Mouse (Mus musculus) embryonic stem cell, embryonic (primary cell): ENCODE results near the gene Pla2g2e.

Experiments
- CTCF ChIA-PET, 4 experiments: fragments of 300-600 bp in 2 of 4; fragments of 350-600 bp in 2 of 4; sonication (Branson Sonifier 250); formaldehyde crosslinking; loops; one replicate each; lab custom pipeline; 2022; ENCODE audit warnings: inconsistent platforms in 2 of 4; lab: Charles Lee
- POLR2A ChIA-PET, 4 experiments: fragments of 300-600 bp in 2 of 4; fragments of 350-600 bp in 2 of 4; sonication (Branson Sonifier 250); formaldehyde crosslinking; loops; one replicate each; lab custom pipeline; 2022; ENCODE audit warnings: antibody characterized with exemption in 4 of 4, inconsistent platforms in 1 of 4; lab: Charles Lee

The Pla2g2e gene

DNA sequence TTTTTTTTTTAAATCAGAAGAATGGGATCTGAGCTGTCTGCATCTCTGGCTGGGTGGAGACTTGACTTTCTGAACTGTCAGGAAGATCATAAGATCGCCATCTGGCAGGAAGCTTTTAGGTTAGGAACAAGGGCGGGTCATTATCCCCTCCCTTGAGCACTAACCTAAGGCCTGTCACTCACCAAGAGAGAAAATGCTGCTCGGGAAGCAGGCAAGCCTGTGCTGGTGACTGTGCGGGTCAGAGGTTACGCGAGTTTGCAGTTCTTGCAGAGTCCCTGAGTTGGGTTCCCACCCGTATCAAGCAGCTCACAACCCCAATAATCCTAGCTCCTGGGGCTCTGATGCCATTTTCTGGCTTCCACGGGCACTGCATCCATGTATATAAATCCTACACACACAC, 9.1 kb upstream of the Pla2g2e start:
- ChIA-PET POLR2A (interaction anchor here in 3 of 4 experiments (0.6 to 1.3 kb wide), 8 partner anchors 9 to 139 kb away, joined by 3 to 8 read pairs (median 4); partner anchors contain the start of gene Pla2g2e (in 1 of the 3)), CTCF (interaction anchor here (0.6 to 2.1 kb wide), 19 partner anchors 9 to 1054 kb away, joined by 3 to 11 read pairs (median 4); partner anchors contain the start of gene Otud3 (in 1 of the 4))

- CTCF ChIA-PET, result interaction anchor here (0.6 to 0.7 kb wide), 6 partner anchors 15 to 720 kb away, joined by 3 to 9 read pairs (median 3); no protein-coding TSS in a partner anchor
Observed at GRCm38 (mm10) chr4:138873864-138874263, 3.9 kb upstream of the Pla2g2e start, which contains the start of gene Gm13030. Gm13030 (minus strand) TSS chr4:138873964.

GRCm38 (mm10) chr4:138875275-138875674, 2.5 kb upstream of the Pla2g2e start:
- ChIA-PET POLR2A (interaction anchor here in 1 of 4 experiments (0.7 kb wide), 1 partner anchor 582 kb away, joined by 4 read pairs; no protein-coding TSS in a partner anchor), CTCF (interaction anchor here (0.6 to 1.0 kb wide), 6 partner anchors 19 to 445 kb away, joined by 3 to 13 read pairs (median 4); no protein-coding TSS in a partner anchor)

More at GRCm38 (mm10) chr4:138873864-138874263, 3.9 kb upstream of the Pla2g2e start, which contains the start of gene Gm13030:
- POLR2A ChIA-PET, result interaction anchor here in 1 of 4 experiments (0.7 kb wide), 1 partner anchor 20 kb away, joined by 3 read pairs; no protein-coding TSS in a partner anchor

- ChIA-PET POLR2A (no interaction called here), CTCF (interaction anchor here in 1 of 4 experiments (0.9 kb wide), 1 partner anchor 19 kb away, joined by 3 read pairs; no protein-coding TSS in a partner anchor)
Observed at GRCm38 (mm10) chr4:138875986-138876385, 1.8 kb upstream of the Pla2g2e start.

DNA sequence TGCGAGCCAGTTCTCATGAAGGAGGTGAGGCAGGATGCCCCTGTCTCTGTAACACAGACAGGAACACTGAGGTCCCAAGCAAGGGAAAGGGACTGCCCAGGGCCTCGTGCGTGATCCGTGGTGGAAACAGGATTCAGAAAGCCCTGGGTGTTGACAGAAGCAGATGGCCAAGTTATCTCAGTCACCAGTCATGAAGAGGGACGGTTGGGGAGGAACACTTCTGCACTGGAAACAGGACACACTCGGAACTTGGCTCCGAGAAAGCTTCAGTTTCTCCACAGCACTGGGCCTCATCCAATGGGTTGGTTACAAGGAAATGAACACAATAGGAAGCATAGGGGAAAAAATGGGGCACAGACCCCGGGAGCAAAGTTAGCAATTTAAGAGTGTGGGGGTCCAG, 1.0 kb downstream of the Pla2g2e start:
- ChIA-PET POLR2A (interaction anchor here in 1 of 4 experiments (0.5 kb wide), 1 partner anchor 195 kb away, joined by 8 read pairs; no protein-coding TSS in a partner anchor), CTCF (interaction anchor here in 3 of 4 experiments (0.6 to 1.7 kb wide), 3 partner anchors 10 to 20 kb away, joined by 3 to 5 read pairs (median 4); no protein-coding TSS in a partner anchor)

DNA sequence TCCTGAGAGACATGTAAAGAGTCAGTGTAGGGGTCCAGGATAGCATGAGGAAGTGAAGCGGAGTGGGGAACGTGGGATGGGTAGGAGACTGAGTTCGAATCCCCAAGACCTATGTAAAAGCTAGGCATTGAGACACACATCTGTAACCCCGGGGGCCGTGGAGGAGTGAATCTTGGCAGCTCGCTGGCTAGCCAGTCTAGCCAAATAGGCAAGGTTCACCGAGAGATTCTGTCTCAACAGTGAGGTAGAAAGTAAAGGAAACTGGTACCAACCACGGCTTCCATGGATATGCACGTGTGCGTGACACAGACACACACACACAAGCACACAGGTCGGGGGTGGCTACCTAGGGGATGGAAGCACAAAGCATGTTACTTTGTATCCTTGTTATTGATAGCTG, 2.1 kb downstream of the Pla2g2e start:
- CTCF ChIA-PET, result interaction anchor here in 3 of 4 experiments (0.7 to 3.3 kb wide), 4 partner anchors 11 to 135 kb away, joined by 3 to 19 read pairs (median 4); no protein-coding TSS in a partner anchor
- POLR2A ChIA-PET, result interaction anchor here in 1 of 4 experiments (0.9 to 1.6 kb wide), 2 partner anchors 11 to 21 kb away, joined by 3 to 4 read pairs; no protein-coding TSS in a partner anchor

GRCm38 (mm10) chr4:138880811-138881584, 3.3 kb downstream of the Pla2g2e start:
- CTCF ChIA-PET, result interaction anchor here in 2 of 4 experiments (0.5 to 3.3 kb wide), 5 partner anchors 12 to 498 kb away, joined by 3 to 19 read pairs (median 7); no protein-coding TSS in a partner anchor
- POLR2A ChIA-PET, result interaction anchor here in 2 of 4 experiments (1.4 to 1.6 kb wide), 2 partner anchors 12 to 22 kb away, joined by 3 to 4 read pairs; no protein-coding TSS in a partner anchor

- CTCF ChIA-PET, result interaction anchor here in 3 of 4 experiments (1.0 to 3.3 kb wide), 8 partner anchors 13 to 68 kb away, joined by 3 to 19 read pairs (median 6); no protein-coding TSS in a partner anchor
Observed at GRCm38 (mm10) chr4:138882179-138882578, 4.4 kb downstream of the Pla2g2e start.

GRCm38 (mm10) chr4:138884261-138884660, 6.5 kb downstream of the Pla2g2e start:
- ChIA-PET CTCF (no interaction called here), POLR2A (no interaction called here)

More at GRCm38 (mm10) chr4:138882179-138882578, 4.4 kb downstream of the Pla2g2e start:
- POLR2A ChIA-PET, result interaction anchor here in 3 of 4 experiments (0.6 to 1.7 kb wide), 11 partner anchors 8 to 381 kb away, joined by 3 to 5 read pairs (median 4); no protein-coding TSS in a partner anchor

DNA sequence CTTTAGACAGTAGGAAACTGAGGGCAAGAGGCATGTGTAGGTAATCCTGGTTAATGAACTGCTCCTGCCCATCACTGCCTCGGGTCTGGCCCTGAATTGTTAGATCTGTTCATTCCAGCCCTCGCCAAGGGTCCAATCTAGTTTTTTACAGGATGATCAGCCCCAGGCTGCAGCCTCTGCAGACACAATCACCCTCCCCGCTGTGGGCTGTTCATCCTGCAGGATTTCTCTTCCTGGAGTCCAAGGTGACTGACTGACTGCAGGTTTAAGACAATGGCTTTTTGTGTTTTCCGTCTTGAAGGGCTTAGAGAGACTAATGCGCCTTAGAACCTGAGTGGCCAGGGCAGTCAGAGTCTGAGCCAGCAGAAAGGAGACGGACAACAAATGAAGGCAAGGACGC, 11.4 kb downstream of the Pla2g2e start:
- CTCF ChIA-PET, result interaction anchor here in 3 of 4 experiments (0.5 to 2.0 kb wide), 11 partner anchors 11 to 442 kb away, joined by 3 to 9 read pairs (median 4); partner anchors contain the start of genes Otud3 (in 1 of the 3) and Pla2g2e (in 1 of the 3)
- POLR2A ChIA-PET, result interaction anchor here in 2 of 4 experiments (0.7 to 2.8 kb wide), 6 partner anchors 12 to 454 kb away, joined by 3 to 8 read pairs (median 4); partner anchors contain the start of genes Mul1 (in 1 of the 2) and Otud3 (in 1 of the 2)

GRCm38 (mm10) chr4:138889635-138890034, 11.9 kb downstream of the Pla2g2e start:
- ChIA-PET POLR2A (interaction anchor here in 3 of 4 experiments (0.6 to 2.8 kb wide), 8 partner anchors 12 to 455 kb away, joined by 3 to 8 read pairs (median 3); partner anchors contain the start of genes Mul1 (in 1 of the 3) and Otud3 (in 1 of the 3)), CTCF (interaction anchor here (0.6 to 2.0 kb wide), 13 partner anchors 11 to 691 kb away, joined by 3 to 9 read pairs (median 4); partner anchors contain the start of genes Otud3 (in 1 of the 4) and Pla2g2e (in 1 of the 4))

GRCm38 (mm10) chr4:138892655-138893054, 14.9 kb downstream of the Pla2g2e start:
- ChIA-PET POLR2A (interaction anchor here in 3 of 4 experiments (0.6 to 1.4 kb wide), 4 partner anchors 11 to 96 kb away, joined by 3 to 6 read pairs (median 4); no protein-coding TSS in a partner anchor), CTCF (interaction anchor here in 2 of 4 experiments (0.6 to 1.2 kb wide), 3 partner anchors 51 to 481 kb away, joined by 3 read pairs; no protein-coding TSS in a partner anchor)

GRCm38 (mm10) chr4:138893789-138894188, 16.0 kb downstream of the Pla2g2e start:
- ChIA-PET POLR2A (interaction anchor here in 1 of 4 experiments (1.4 kb wide), 1 partner anchor 12 kb away, joined by 4 read pairs; no protein-coding TSS in a partner anchor), CTCF (interaction anchor here in 2 of 4 experiments (0.6 to 0.8 kb wide), 2 partner anchors 9 to 20 kb away, joined by 3 to 7 read pairs; partner anchors contain the start of gene Otud3 (in 1 of the 2))

GRCm38 (mm10) chr4:138899361-138899760, 21.6 kb downstream of the Pla2g2e start:
- POLR2A ChIA-PET, result interaction anchor here in 1 of 4 experiments (1.0 kb wide), 1 partner anchor 13 kb away, joined by 4 read pairs; no protein-coding TSS in a partner anchor
- CTCF ChIA-PET, result interaction anchor here in 1 of 4 experiments (1.1 kb wide), 1 partner anchor 43 kb away, joined by 3 read pairs; no protein-coding TSS in a partner anchor

DNA sequence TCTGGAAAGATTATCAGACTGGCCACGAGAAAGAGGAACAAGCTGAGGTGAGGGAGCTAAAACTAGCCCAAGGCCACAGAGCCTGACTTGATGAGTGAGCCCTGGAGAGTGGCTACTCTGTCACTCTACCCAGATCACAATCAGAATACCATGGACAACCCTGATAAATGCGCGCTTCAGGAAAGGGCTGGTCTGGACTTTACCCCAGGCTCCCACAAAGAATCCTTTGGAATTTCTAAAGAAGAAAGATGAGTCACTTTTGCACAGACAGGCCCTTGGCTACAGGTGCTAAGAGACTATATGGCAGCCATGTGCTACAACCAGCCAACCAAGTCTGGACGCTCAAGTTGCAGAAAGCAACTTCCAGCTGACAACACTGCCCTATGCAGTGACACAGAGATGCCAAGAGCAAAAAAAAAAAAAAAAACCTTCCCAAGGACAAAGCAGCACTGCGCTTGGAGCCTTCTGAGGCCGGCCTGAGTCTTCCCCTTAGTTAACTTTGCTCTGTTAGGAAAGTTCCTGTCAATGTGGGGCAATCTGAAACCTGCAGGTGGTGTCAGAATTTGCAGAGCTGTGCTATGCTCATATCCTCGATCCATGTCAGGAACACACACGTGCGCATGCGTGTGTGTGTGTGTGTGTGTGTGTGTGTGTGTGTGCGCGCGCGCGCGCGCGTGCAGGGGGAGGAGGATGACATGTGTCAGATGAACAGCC, 28.0 kb downstream of the Pla2g2e start:
- ChIA-PET POLR2A (no interaction called here), CTCF (interaction anchor here in 2 of 4 experiments (0.7 to 1.7 kb wide), 3 partner anchors 8 to 17 kb away, joined by 4 read pairs; partner anchors contain the start of gene Otud3 (in 1 of the 2))

GRCm38 (mm10) chr4:138913141-138913787, 35.5 kb downstream of the Pla2g2e start:
- CTCF ChIA-PET, result interaction anchor here (0.5 to 3.2 kb wide), 29 partner anchors 8 to 1051 kb away, joined by 3 to 15 read pairs (median 4); partner anchors contain the start of gene Minos1 (in 1 of the 4)
- POLR2A ChIA-PET, result interaction anchor here (0.5 to 3.0 kb wide), 14 partner anchors 9 to 1224 kb away, joined by 3 to 10 read pairs (median 3); no protein-coding TSS in a partner anchor
